Mouse (Mus musculus): ENCODE data around the gene Gpr150.

- TF ChIP-seq CTCF (IDR thresholded peaks at IDR 0.05; ENCODE audit: borderline replicate concordance, insufficient read depth, low read depth, low read length): no peak
- TF ChIP-seq POLR2A (IDR thresholded peaks at IDR 0.05; ENCODE audit: borderline replicate concordance, insufficient read depth, low read length): peak; percentile 49; the same call in 1 of the 2 replicates
Observed at GRCm38 (mm10) chr13:76098493-76099303, 41.9 kb upstream of the Gpr150 start, which contains the start of the genes Arsk and Ttc37.

Measured in cerebellum, adult 2 months (tissue).